Mouse (Mus musculus): Measurements from ENCODE around the gene Rgs6.

DNA sequence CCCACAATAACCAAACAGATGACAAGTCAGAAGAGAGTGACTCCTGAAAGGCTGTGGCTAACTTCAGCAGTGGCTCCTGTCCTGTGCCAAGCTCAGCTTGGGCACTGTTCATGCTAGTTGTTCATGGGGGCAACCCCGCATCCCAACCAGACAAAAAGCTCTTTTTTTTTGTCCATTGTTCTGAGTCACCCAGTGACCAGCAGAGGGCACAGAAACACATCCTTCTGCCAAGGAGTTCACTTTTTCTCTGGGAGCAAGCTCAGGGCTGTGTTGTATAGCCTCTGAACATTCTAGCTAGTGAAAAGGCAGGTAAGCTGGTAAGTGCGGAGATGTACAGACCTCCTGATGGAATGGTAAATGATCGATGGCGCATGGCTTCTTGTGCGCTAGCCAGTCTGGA lies 524.2 kb downstream of the Rgs6 start:
- peak in 1 of 2 experiments; percentile 47; a peak in 2 of 4 replicates for TF ChIP-seq CTCF (conservative IDR thresholded peaks at IDR 0.05 in 1 of 2, IDR thresholded peaks at IDR 0.05 in 1 of 2; ENCODE audit: low read depth in 2 of 2, low read length in 2 of 2)
- no peak for TF ChIP-seq MAFK (IDR thresholded peaks at IDR 0.05; ENCODE audit: insufficient replicate concordance, low read length)
